Mouse (Mus musculus) ES-Bruce4 (cell line): ENCODE measurements at regions not wholly inside any gene's neighbourhood (a gene's known extent, or its start where the extent isn't known, plus 50 kb on each side); places are given as distances from the start of the nearest gene placed in this dataset.

Source experiments
- CTCF ChIP-seq: IDR thresholded peaks from one replicate; pipeline ENCODE4 v1.8.1; 2011; ENCODE audit warnings: low read depth, low read length
- EP300 ChIP-seq: IDR thresholded peaks from 2 replicates; pipeline ENCODE4 v1.6.1; 2011; ENCODE audit warnings: low read depth, low read length; ENCODE audit not compliant: insufficient read depth

GRCm38 (mm10) chr12:48758805-48759396 is 623.6 kb upstream of the Foxg1 start:
- TF ChIP-seq EP300 (no peak), CTCF (no peak)
